Mouse (Mus musculus): ENCODE measurements around the gene Cachd1. TPM values are rescaled to one million over a fixed set of nuclear protein-coding genes. Genes with fewer than 3 reads are reported as not detected.

Cachd1 gene
- total RNA-seq, 2 experiments from 2014 or later, result 12.7 to 13.9 TPM

DNA sequence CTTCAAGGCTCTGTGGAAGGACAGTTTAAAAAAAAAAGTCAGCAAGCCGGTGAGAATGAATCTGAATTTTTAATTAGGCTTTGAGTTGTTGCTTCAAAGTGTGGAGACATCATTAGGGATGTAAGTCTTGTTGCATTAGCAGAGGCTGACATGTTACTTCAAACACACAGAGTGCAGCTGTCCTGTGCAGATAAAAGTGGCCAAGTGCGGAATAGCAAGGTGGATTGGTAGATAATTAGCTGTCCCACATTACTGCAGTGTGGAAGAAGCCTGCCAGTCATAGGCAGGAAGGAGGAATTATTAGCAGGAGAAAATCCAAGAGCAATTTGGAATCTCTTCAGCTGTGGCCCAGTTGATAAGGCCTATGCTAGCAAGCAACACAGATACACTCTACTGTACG lies 10.7 kb downstream of the Cachd1 start:
- no peak for DNase-seq (ENCODE audit: low spot score in 2 of 2)

DNA sequence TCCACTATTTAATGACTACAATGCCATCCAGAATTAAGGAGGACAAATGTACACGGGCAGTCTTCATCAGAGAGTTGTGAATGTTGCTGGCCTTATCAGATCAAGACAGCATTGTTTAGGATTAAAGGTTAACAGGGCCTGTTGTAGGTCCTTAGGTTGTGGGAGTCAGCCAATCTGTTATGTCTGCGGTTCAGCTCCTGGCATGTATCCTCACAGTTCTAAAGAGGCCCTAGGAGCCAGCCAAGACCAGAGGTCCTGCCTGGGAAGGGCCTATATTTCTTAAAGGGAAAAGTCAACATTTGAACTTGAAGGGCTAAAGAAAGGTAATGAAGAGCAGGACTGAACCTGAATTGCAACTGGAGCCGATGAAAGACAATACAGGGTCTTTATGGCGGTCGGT lies 13.7 kb downstream of the Cachd1 start:
- DNase-seq (ENCODE audit: low spot score in 2 of 2), result no peak

DNA sequence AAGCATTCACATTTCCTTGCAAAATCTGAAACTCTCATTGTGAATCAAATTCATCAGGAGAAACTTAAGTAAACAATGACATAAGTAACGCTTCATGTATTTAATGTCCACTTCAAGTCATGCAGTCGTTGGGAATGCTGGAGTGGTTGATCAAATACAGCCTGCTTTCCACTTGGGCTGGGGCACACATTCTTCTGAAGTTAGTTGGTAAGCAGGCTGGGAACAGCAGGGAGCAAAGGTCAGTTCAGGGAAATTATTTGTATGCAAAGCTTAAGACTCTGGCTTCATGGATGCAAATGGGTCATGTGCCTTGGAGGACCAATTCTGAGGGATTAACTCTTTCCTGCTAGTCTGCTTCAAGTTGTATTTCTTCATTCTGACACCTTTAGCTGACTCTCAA lies 16.7 kb downstream of the Cachd1 start:
- no peak for DNase-seq (ENCODE audit: low spot score in 2 of 2)

DNA sequence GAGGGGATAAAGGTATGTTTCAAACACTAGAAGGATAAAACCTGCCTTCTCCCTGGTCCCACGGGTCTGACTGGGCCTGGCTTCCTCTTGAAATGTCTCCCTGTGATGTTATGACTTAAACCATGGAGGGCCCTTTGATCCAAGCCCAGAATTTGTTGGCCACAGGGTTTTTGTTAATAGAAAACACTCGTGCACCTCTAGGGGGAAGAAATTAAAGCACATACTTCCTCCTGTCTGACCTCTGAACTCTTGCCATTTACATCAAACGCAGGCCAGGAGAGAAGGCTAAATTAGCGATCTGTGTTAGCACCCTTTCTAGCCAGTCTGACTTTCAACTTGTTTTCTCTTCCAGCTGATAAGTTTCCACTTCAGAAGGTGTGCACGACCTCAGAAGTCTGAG lies 19.0 kb downstream of the Cachd1 start:
- DNase-seq (ENCODE audit: low spot score in 2 of 2), result no peak

DNA sequence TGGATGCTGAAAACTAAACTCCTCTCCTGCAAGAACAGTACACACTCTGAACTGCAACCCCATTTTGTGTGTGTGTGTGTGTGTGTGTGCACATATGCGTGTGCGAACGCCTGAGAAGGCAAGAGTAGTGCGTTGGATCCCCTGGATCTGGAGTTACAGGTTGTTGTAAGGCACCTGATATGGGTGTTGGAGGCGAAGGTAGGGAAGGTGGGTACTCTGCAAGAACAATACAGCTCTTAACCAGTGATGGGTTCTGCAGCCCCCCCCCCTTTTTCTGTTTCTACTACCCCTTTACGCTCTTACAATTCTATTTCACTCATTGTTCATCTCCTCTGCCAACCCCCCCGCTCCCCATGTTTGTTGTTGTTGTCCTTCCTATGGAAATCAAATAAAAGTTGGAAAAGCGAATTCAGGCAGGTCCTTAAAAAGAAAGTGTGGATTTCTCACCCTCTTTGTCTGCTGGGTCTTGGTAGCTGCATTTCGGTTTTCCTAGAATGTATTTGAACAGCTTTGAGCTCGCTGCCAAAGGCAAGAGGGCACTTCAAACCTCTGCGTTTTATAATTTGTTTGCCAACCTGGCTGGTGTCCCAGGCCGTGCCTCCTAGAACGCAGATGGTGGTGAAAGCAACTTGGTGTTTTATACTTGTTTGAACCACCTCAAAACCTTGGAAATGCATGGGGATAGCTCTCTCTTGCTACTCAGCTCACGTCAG lies 24.4 kb downstream of the Cachd1 start:
- no peak for DNase-seq (ENCODE audit: low spot score in 2 of 2)

DNA sequence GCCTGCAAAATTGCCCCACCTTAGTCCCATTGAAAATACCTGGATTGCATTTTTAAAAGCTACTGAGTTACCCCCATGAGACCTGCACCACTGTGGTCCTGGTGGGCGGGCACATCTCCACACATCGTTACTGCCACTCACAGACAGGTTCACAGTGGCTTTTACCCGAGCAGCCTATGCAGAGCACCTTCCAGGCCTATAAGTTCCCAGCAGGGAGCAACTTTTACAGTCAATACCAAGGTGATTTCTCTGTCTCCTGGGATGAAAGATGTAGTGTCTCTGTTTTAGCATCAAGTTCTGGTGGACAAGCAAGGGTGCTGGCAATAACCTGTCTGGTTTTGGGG lies 24.9 kb downstream of the Cachd1 start:
- DNase-seq (ENCODE audit: low spot score in 2 of 2), result no peak

DNA sequence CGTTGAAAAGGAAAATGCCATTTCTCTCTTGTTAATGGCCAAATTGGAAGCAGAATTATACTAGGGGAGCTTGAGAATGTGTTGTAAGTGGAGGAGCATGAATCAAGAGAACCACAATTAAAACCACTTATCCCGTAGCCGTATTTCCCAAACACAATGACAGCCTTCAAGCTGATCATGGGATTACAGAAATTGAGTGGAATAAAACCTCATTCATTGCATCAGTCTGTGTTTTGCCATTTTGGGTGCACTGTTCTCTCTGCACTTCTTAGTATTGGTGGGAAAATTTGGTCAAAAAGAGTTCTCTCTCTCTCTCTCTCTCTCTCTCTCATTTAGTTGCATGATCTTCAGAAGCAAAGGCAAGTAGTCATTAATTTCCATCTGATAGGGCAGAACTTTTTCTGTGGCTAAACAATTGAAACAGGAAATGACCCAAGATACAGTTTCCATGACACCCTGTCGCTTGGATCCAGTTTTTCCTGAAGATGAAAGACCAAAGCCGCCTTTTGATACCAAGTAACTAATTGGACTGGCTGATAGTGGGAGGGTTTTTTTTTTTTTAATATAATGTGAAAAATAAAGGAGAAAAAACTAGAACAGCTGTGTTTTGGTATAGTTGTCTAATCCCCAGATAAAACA lies 34.7 kb downstream of the Cachd1 start:
- no peak for DNase-seq (ENCODE audit: low spot score in 2 of 2)

DNA sequence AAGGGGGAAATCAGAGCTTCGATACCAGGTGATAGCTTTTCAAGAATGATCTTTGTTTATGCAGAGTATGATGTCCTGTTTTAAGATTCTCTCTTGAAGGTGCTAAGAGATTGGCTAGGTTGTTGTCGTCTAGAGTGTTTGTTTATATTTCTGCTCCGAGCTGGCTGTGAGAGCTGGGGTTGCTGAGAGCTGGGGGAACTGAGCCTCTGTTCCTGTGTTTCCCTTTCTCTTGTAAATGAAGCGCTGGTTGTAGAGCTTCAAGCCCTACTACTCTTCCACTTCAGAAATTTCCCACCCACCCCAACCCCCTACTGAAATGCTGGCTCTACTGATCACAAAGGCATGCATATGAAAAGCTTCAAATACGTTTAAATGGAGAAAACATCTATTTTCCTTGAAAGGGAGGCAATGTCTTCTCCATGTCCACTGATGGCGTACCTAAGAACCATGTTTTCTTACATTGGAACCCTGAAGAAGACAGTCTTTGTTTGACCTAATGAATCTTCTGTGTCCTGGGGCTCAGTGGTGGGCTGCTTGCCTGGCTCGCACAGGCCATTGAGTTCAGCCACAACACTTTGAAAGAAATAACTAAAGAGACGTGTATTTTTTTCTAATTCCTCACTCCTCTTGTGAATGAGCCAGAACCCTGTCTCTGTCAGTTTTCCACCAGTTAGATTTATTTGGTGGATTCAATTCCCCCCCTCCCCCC lies 35.5 kb downstream of the Cachd1 start:
- DNase-seq (ENCODE audit: low spot score in 2 of 2), result no peak

DNA sequence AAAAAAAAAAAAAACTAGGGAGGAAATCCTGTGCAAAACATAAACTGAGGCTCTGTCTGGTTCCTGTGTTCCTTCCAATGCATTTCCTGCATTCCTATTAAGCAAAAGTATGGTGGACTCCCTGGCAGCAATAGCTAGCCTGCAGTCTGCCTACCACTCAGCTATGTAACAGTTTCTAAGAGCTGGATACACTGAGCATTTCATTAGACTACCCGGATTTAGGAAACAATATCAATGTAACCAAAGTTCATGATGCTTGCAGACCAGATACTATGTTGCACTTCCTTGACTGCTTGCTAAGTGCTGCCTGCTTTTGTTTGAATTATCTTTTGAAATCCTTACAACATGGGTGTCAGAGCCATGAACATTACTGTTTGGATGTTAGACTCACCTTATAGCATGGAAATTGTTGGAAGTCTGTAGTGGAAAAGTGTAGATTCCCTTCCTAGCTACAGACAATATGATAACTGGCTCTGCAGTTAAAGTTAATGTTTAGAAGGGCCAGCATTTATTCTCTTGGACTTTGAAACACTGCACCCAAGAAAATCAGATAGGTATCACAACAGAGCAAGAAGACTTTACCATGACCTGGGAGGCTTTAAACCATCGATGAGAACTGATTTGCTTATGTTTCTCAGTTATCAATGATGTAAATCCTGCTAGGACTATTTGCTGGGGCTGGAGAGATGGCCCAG lies 37.4 kb downstream of the Cachd1 start:
- no peak for DNase-seq (ENCODE audit: low spot score in 2 of 2)

DNA sequence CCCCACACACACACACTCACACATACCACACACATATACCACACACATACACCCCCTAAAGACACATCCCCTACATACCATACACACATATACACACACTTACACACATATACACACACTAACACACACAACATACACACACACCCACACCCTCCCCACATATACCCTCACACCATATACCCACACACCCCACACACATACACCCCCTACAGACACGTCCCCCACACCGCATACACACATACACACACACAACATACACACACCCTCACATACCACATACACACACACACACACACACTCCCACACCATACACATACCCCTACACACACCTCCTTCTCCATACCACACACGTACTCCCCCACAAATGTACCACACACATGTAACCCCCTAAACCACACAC lies 42.8 kb downstream of the Cachd1 start:
- no peak for DNase-seq (ENCODE audit: low spot score in 2 of 2)

DNA sequence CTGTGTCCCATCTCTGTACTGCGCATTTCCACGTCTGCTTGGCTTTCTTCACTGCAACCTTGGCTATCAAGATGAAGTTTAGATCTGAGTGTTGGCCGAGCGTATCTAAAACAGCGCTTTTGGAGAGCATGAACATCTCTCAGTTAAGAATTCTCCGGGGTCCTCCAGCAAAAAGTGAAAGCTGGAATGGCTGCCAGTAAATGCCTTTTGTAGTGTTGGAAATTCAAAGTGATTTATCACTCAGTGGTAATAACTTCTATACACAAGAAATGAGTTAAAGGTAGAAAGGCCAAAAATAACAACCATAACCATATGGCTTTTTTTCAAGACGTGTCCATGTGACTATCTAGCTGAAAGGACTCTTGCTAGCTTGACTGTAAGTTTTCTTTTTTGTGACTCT lies 46.1 kb downstream of the Cachd1 start:
- DNase-seq (ENCODE audit: low spot score in 2 of 2), result no peak

DNA sequence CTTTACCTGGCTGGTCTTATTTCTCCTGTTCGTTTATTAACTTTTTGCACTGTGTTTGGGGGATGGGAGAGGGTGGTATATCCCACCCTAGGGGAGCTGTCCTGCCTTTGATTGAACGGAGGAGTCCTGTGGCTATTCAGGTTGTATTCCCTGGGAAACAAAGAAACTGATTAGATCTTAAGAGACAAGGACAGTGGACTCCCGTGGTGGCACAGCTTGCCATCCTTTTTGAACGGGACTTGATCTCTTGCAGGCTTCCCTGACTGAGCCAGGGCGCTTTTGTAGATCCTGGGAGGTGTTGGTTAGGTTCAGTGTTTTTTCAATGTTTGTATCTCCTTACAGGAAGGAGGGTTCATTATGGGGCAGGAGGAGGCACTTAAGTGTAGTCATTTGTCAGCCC lies 50.9 kb downstream of the Cachd1 start:
- no peak for DNase-seq (ENCODE audit: low spot score in 2 of 2)

DNA sequence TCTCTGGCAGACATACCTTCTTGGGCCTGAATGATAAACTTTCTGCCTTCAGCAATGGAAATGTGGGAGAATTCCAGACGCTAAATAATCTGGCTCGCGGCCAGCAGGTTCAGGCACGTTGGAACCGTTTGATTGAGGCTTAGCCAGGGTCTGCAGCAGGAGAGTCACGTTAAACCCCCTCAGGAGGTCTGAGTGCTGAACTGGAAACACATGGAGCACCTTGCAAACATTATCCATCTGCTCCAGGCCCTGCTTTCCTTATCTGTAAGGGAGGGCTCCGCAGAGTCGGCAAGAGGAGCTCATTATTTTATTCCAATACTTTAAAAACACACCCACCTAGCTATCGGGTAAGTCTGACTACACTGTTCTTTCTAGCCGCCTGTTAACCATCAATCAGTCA lies 52.3 kb downstream of the Cachd1 start:
- no peak for DNase-seq (ENCODE audit: low spot score in 2 of 2)

DNA sequence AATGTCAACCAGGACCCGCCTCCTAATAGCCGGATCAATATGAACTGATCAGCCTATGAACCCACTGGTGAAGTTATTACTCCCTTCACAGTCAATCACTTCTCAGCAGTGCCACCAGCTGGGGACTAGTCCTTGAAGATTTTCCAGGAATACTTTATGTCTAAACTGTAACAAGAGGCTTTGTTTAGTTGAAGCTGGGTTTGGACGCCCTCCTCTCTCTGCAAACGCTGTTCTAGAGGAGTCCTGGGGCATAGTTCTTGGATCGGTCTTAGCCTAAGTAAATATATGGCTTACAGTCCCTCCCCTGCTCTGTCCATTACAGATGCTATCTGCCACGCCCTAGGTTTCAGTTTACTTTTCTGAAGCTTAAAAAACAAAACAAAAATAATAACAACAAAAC lies 60.7 kb downstream of the Cachd1 start:
- no peak for DNase-seq (ENCODE audit: low spot score in 2 of 2)

DNA sequence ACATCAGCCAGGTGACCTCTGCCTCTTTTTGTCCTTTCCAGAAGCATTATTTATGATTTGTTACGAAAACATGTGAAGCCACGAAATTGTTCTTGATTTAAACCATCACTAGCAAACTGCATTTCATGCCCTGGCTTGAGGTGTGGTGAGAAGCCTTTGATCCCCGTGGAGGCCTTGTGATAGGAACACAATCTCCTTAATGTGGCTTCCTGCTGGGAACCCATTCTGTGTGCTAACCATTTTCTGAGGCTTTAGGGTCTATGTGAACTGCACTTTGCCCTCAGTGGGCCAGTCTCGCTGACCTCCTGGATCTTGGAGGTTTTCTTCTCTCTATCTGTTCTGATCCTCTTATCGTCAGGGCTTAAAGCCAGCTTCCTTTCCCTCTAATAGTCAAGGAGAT lies 66.2 kb downstream of the Cachd1 start:
- DNase-seq (ENCODE audit: low spot score in 2 of 2), result no peak

DNA sequence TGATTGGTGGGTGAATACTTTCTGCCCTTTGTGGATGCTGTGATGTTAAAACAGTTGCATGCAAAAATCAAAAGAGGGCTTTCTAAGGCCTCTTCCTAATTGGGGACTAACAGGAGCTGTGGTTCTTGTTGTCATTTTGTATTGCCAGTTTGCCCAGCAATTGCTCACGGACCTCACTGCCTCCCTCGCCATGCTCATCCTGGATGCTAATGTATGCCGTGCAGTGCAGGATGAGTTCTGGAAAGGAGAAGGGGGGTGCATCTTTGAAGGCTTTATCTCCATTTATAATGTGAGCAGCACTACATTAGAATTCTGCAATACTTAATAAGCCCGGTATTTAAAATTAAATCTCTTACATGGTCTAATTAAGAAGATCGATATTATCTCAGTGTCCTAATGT lies 66.6 kb downstream of the Cachd1 start:
- no peak for DNase-seq (ENCODE audit: low spot score in 2 of 2)

DNA sequence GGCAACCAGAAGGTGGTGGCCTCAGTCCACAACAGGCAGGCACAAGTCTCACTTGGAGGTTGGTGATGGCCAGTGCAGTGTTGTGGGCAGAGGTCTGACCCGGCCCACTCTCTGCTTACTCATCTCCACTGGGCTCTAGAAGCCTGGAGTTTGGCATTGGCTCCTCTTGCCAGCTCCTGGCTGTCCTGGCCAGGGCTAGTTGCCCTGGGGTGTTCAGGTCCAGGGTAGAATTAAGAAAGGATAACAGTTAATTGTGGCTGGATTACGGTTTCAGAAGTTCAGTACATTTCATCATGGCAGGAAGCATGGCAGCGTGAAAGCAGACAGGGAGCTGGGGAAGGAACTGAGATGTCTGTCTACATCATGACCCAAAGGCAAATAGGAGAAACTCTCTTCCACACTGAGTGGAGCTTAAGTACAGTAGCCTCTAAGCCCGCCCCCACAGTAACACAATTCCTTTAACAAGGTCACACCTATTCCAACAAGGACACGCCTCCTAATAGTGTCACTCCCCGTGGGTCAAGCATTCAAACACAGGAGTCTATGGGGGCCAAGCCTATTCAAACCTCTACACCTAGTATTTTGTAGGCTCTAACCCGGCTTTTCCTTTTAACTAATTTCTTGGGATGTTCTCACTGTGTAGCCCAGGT lies 74.5 kb downstream of the Cachd1 start:
- DNase-seq (ENCODE audit: low spot score in 2 of 2), result no peak

DNA sequence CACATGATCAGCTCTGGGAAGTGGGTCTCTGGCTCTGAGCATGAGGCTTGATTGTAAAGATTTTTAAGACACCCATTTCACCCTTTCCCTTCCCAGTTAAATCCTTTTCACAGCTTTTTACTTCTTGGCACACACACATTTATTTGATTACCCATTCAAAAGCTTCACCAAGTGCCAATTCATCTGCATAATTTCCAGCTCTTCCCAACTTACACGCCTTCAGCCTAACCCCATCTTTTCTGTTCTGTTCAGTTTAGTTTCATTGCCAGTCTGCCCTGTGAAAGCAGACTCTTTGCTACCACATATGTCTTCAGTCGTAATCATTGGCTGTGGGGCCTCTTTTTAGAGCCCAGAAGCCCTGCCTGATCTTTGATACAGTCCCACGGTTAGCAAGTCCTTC lies 76.0 kb downstream of the Cachd1 start:
- DNase-seq (ENCODE audit: low spot score in 2 of 2), result no peak

DNA sequence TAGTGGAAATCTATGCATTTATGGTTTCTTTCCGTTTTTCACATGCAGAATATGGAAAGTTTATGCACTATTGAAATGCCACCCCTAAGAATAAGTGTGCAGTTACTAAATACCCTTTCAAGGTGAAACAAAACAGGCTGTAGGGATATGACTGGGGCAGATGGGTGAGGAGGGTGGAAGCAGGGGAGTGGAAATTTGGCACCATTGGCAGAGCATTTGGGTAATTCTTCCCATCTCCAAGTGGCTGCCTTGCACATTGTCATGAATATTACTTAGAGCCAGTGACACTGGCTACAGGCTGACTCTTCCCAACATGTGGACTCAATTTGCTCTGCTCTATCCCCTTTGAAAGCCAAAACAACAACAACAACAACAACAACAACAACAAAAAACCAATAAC lies 77.0 kb downstream of the Cachd1 start:
- no peak for DNase-seq (ENCODE audit: low spot score in 2 of 2)

DNA sequence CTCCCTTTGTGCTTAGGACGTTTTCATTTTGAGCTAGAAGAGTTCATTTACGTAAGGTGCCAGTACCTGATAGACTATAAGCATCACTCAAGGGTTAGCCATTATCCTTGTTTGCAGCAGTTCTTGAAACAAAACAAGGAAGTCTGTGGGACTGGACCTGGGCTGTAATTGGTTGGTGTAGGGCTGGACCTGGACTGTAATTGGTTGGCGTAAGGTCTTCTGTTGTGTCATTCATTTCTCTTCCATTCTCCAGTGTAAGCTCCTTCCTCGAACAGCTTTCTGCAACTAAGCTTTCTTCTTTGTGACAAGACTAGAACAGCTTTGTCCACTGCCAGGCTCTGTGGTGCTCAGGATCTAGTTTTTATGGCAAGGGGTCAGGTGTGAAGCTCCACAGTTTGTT lies 78.9 kb downstream of the Cachd1 start:
- DNase-seq (ENCODE audit: low spot score in 2 of 2), result no peak

DNA sequence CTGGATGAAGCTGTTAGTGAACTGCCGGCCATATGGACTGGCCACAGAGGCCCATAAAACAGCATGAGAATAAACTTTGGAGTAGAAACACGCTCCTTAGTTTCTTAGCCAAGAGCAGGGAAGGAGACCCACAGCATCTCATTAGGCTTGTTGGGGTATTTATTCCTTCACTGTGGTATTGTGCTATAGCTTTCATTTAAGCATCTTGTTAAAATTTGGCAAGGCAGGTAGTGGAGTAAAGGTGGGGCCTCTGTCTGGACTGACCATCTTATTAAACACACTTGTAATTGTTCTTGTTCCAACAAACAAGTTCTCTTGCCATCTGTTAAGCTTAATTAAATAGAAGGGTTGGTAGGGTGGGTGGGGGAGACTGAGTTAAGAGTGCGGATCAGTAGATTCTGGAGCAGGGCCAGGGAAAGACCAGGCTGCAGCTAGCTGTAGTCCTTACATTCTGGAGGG lies 81.0 kb downstream of the Cachd1 start:
- no peak for DNase-seq (ENCODE audit: low spot score in 2 of 2)
